Mouse (Mus musculus): Measurements from ENCODE around the gene Nbeal2. TPM values are rescaled to one million over a fixed set of nuclear protein-coding genes. Genes with fewer than 3 reads are reported as not detected.
A peak's percentile ranks its signal among the peaks of the same experiment; 100 is the strongest.

The Nbeal2 gene
- 10.9 and 12.1 TPM in 2 replicates for polyA plus RNA-seq (2015; fragmentation: Nextera tagmentation; extraction: Ambion mirVana)

DNA sequence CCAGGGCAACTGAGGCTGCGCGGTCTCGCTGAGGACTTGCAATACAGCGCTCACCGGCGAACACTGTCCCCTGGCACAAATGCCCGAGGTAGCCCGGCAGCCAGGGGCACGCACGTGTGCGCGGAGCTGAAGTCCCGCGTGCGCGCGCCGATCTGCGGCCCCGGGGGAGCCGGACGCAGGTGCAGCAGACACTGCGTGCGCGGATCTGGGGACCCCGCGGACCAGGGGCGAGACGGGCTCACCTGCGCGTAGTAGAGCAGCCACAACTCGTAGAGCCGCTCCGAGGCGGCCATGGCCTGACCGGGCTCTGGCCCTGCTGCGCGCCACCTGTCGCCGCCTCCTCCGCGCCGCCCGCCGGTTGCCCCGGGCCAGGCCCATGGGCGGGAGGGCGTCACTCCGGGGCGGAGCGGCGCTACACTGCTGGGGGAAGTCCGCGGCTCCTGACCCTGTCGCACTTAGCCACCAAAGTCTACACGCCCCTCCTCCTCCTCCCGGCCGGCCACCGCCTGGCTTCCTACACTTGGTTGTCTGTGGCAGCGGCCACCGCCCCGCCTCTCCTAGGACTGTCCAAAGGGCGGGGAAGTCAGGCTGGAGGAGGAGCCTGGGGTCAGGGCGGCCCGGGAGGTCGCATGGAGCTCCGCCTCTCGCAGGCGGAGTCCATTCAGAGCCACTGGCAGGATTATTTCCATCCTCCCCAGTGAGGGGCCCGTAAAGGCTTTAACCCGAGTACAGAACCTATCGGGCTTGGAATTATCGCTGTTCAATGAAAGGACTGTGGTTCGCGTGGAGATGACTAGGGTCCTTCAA lies at the start of gene Nbeal2:
Nbeal2 (minus strand) TSS at position 507 of the 807 bp plus-strand sequence.
- peak within 1 kb of the TSS; percentile 88 for H3K27ac ChIP-seq (ENCODE audit: low read length)
- H3K9me3 ChIP-seq (replicated peaks; ENCODE audit: control insufficient read depth, low read length): no peaks in the 10 kb centered on the region
- peaks cover 4% of the 10 kb centered on the region; the same call in 1 of the 2 replicates for H3K27me3 ChIP-seq (ENCODE audit: control insufficient read depth, insufficient read depth, low read length)
- no peaks in the 10 kb centered on the region for H3K36me3 ChIP-seq (ENCODE audit: control insufficient read depth, insufficient read depth, low read length)
- H3K9ac ChIP-seq (ENCODE audit: low read length): peak within 1 kb of the TSS; percentile 83
- WGBS: under 1% methylated on average over 74 of the region's 75 CpGs
- ATAC-seq (ENCODE audit: insufficient read depth, low FRiP score): peak; percentile 88
- H3K4me2 ChIP-seq (ENCODE audit: low read depth, low read length): peak within 1 kb of the TSS; percentile 88
- peaks cover 26% of the 10 kb centered on the region for H3K4me1 ChIP-seq (ENCODE audit: control insufficient read depth, insufficient read depth, low read length)
- H3K4me3 ChIP-seq (replicated peaks; ENCODE audit: low read length): peak within 1 kb of the TSS; percentile 70

DNA sequence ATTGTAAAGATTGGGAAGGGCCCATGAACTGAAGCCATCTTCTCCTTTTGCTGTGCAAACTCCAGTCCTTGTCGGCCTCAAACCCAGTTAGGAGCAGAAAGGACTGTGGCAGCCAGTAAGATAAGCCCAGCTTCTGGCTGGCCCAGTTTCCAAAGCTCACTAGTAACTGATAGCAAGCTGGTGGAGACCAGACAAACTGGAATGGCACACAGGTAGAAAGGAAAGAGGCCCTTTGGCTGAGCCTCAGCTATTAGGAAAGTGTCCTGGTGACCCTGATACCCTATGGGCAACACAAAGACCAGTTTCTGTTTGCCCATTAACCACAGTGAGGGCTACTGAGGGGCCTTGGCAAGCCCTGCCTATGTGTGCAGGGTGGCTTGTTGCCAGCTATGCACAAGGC lies 48.9 kb upstream of the Nbeal2 start:
- Histone ChIP-seq H3K27ac (ENCODE audit: low read length) (peak overlapping the region; percentile 69), H3K36me3 (ENCODE audit: control insufficient read depth, insufficient read depth, low read length) (no peaks in the 10 kb centered on the region), H3K27me3 (ENCODE audit: control insufficient read depth, insufficient read depth, low read length) (no peaks in the 10 kb centered on the region), H3K4me2 (ENCODE audit: low read depth, low read length) (no peak overlapping the region), H3K9me3 (replicated peaks; ENCODE audit: control insufficient read depth, low read length) (no peaks in the 10 kb centered on the region), H3K4me1 (ENCODE audit: control insufficient read depth, insufficient read depth, low read length) (peaks cover 13% of the 10 kb centered on the region; the same call in 1 of the 2 replicates), H3K9ac (ENCODE audit: low read length) (0 out of 2 replicates have a peak overlapping the region, but pooled peaks have one; percentile 10), H3K4me3 (replicated peaks; ENCODE audit: low read length) (no peak overlapping the region)
- 70% methylated on average over 1 of the region's 1 CpGs for WGBS
- peak; percentile 37; the same call in 1 of the 2 replicates for ATAC-seq (ENCODE audit: insufficient read depth, low FRiP score)

DNA sequence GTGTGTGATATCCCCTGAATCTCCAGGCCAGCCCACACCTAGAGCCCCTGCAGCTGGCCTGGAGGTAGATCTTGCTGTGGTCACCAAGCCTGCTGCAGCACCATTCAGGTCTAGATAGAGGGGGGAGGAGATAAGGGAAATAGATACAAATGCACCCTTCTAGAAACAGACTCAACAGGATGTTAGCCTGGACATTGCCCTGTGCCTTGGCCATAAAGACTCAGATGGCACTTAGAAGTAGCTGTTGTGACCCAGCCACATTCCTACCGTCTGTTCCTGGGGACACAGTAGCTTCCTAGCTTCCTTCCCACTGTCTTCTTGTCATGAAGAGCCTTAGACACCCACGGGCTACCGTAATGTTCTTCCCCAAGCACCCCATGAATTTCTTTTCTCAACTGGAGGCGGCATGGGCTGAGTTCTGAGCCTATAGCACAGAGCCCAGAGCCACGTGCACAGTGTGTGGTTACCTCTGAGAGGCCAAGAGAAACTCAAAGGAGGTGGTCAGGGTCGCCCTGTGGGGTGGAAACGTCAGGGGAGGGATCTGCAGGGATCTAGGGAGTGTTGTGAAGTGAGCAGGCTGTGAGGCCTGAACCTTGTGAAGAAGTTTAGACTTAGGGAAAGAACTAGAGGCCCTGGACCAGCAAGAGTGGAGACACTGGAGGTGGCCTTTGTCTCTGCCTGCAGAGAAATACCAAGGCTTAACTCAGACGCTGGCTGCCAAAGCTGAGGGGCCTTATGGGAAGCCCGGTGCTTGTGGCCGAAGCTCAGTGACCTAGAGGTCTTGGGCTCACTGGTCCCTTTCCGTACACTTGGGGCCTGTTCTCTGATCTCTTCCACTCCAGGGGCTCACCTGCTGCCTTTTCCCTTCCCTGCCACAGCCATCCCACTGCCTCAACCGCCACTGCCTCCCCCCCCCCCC lies 47.4 kb upstream of the Nbeal2 start:
- Histone ChIP-seq H3K27me3 (ENCODE audit: control insufficient read depth, insufficient read depth, low read length) (no peaks in the 10 kb centered on the region), H3K4me3 (replicated peaks; ENCODE audit: low read length) (no peak overlapping the region), H3K9ac (ENCODE audit: low read length) (no peak overlapping the region), H3K27ac (ENCODE audit: low read length) (no peak overlapping the region), H3K4me1 (ENCODE audit: control insufficient read depth, insufficient read depth, low read length) (peaks cover 13% of the 10 kb centered on the region), H3K9me3 (replicated peaks; ENCODE audit: control insufficient read depth, low read length) (no peaks in the 10 kb centered on the region), H3K36me3 (ENCODE audit: control insufficient read depth, insufficient read depth, low read length) (no peaks in the 10 kb centered on the region), H3K4me2 (ENCODE audit: low read depth, low read length) (no peak overlapping the region)
- no peak for ATAC-seq (ENCODE audit: insufficient read depth, low FRiP score)
- 81% methylated on average over 12 of the region's 12 CpGs for WGBS

DNA sequence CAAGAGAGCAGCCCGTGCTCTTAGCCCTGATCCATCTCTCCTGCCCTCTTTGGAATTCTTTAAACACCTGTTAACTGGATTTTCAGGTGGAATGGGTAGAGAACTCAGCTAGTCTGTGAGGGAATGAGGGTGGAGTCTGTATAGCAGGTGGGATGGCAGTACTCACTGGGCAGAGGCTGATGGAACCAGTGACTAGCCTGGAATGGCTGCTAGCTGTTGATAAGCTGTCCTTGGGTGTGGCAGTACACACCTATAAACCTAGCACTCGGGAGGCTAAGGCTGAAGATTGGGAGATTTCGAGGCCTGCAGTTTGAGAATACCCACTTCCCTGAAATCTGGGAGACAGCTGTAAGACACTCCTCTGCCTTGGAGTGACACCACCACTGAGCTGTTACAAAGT lies 45.6 kb upstream of the Nbeal2 start:
- Histone ChIP-seq H3K36me3 (ENCODE audit: control insufficient read depth, insufficient read depth, low read length) (no peaks in the 10 kb centered on the region), H3K9ac (ENCODE audit: low read length) (no peak overlapping the region), H3K4me1 (ENCODE audit: control insufficient read depth, insufficient read depth, low read length) (peaks cover 13% of the 10 kb centered on the region), H3K27me3 (ENCODE audit: control insufficient read depth, insufficient read depth, low read length) (no peaks in the 10 kb centered on the region), H3K4me3 (replicated peaks; ENCODE audit: low read length) (no peak overlapping the region), H3K27ac (ENCODE audit: low read length) (no peak overlapping the region), H3K9me3 (replicated peaks; ENCODE audit: control insufficient read depth, low read length) (no peaks in the 10 kb centered on the region), H3K4me2 (ENCODE audit: low read depth, low read length) (no peak overlapping the region)
- peak; percentile 56; the same call in 1 of the 2 replicates for ATAC-seq (ENCODE audit: insufficient read depth, low FRiP score)
- 82% methylated on average over 3 of the region's 3 CpGs for WGBS

DNA sequence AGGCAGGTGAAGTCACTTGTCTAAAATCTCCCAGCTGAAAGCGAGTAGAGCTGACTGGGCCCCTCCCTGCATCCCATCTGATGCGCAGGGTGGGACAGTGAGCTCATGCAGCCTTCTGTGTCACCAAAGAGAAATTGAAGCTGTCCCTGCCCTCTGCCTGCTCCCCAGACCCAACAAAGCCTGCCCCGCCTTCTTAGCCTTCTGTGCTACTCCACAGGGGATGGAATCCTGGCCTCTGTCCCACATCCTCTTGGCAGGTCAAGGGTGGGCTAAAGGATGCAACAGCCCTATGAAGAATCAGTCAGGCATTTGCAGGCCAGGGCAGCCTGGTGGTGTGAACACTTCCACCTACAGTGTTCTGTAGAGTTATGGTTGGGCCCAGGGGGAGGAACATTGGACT lies 43.5 kb upstream of the Nbeal2 start:
- no peaks in the 10 kb centered on the region for H3K9me3 ChIP-seq (replicated peaks; ENCODE audit: control insufficient read depth, low read length)
- peak; percentile 38; the same call in 1 of the 2 replicates for ATAC-seq (ENCODE audit: insufficient read depth, low FRiP score)
- H3K4me1 ChIP-seq (ENCODE audit: control insufficient read depth, insufficient read depth, low read length): peaks cover 7% of the 10 kb centered on the region
- H3K4me2 ChIP-seq (ENCODE audit: low read depth, low read length): no peak overlapping the region
- H3K36me3 ChIP-seq (ENCODE audit: control insufficient read depth, insufficient read depth, low read length): no peaks in the 10 kb centered on the region
- H3K27ac ChIP-seq (ENCODE audit: low read length): peak overlapping the region; percentile 56; the same call in 1 of the 2 replicates
- H3K27me3 ChIP-seq (ENCODE audit: control insufficient read depth, insufficient read depth, low read length): no peaks in the 10 kb centered on the region
- 77% methylated on average over 3 of the region's 3 CpGs for WGBS
- H3K9ac ChIP-seq (ENCODE audit: low read length): no peak overlapping the region
- no peak overlapping the region for H3K4me3 ChIP-seq (replicated peaks; ENCODE audit: low read length)

DNA sequence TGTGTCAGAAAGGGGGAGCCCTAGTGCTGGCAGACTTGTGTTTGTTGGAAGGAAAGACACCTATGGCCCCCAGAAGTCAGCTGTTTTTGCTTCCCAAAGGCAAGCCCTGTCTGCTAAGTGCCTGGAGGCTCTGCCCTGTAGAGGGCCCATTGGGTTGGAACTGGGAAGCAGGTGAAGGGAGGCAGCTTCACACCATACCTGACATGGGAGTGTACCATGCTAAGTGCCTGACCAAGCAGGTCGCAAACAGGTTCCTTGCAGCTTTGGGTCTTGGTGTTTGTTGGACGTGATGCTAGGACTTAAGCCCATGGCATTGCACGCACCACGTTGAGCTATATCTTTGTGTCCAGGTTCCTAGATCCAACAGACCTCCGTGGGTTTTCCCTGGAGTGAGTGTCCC lies 42.5 kb upstream of the Nbeal2 start:
- peaks cover 3% of the 10 kb centered on the region; the same call in 1 of the 2 replicates for H3K4me1 ChIP-seq (ENCODE audit: control insufficient read depth, insufficient read depth, low read length)
- no peaks in the 10 kb centered on the region for H3K9me3 ChIP-seq (replicated peaks; ENCODE audit: control insufficient read depth, low read length)
- peak overlapping the region; percentile 60 for H3K27ac ChIP-seq (ENCODE audit: low read length)
- H3K36me3 ChIP-seq (ENCODE audit: control insufficient read depth, insufficient read depth, low read length): no peaks in the 10 kb centered on the region
- H3K4me2 ChIP-seq (ENCODE audit: low read depth, low read length): no peak overlapping the region
- no peak for ATAC-seq (ENCODE audit: insufficient read depth, low FRiP score)
- H3K4me3 ChIP-seq (replicated peaks; ENCODE audit: low read length): no peak overlapping the region
- 88% methylated on average over 5 of the region's 5 CpGs for WGBS
- H3K9ac ChIP-seq (ENCODE audit: low read length): no peak overlapping the region
- no peaks in the 10 kb centered on the region for H3K27me3 ChIP-seq (ENCODE audit: control insufficient read depth, insufficient read depth, low read length)

DNA sequence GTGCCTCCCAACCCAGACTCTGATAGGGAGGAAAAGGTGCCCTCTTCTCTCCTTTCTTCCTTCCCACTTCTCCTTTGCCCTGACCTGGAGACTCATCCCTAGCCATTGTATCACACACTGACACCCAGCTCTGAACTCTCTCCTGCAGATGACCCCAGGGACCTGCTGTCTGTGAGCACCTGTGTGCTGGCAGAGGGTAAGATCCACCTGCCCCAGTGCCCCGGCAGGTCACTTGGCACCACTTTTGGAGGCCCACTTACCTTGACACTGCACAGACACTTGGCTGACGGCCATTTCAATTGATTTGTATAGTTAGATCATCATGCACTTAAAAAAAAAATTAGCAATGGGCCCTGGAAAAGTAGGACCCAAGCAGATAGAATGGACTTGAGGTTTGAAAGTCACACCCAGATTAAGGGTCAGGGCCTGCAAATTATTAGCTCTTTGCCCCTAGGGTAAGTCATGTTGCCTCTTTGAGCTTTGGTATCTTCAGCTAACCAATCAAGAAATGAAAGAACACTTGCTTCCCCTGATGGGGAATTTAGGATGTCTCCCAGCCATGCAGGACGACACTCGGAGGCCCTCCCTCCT lies 41.3 kb upstream of the Nbeal2 start:
- Histone ChIP-seq H3K9ac (ENCODE audit: low read length) (no peak overlapping the region), H3K36me3 (ENCODE audit: control insufficient read depth, insufficient read depth, low read length) (no peaks in the 10 kb centered on the region), H3K27me3 (ENCODE audit: control insufficient read depth, insufficient read depth, low read length) (no peaks in the 10 kb centered on the region), H3K4me2 (ENCODE audit: low read depth, low read length) (no peak overlapping the region), H3K4me3 (replicated peaks; ENCODE audit: low read length) (no peak overlapping the region), H3K4me1 (ENCODE audit: control insufficient read depth, insufficient read depth, low read length) (peaks cover 3% of the 10 kb centered on the region; the same call in 1 of the 2 replicates), H3K9me3 (replicated peaks; ENCODE audit: control insufficient read depth, low read length) (no peaks in the 10 kb centered on the region), H3K27ac (ENCODE audit: low read length) (peak overlapping the region; percentile 22; the same call in 1 of the 2 replicates)
- WGBS: 84% methylated on average over 4 of the region's 4 CpGs
- no peak for ATAC-seq (ENCODE audit: insufficient read depth, low FRiP score)

DNA sequence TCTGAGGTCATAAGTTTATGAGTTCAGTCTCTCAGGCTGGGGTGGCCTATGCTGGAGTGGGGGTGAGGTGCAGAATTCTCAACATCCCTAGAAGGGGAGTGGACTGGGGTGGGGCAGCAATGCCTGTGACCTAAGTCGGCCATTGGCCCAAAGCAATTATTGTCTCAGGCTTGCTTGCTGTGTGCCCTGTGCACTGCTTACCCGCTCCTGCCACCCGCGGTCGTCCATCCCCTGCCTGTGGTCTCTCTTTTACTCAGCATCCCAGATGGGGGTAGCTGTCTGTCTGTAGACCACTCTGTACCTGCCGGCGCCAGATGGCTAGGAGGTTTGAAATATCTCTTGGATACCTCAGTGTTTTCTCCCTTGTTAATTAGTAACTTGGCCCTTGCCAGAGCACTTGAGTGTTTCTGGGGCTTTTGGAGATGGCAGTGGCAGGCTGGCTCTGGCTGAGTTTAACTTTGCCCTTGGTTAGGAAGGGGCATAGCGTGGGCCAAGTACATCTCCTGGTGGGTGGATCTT lies 35.4 kb upstream of the Nbeal2 start:
- Histone ChIP-seq H3K27ac (ENCODE audit: low read length) (peak overlapping the region; percentile 82), H3K9me3 (replicated peaks; ENCODE audit: control insufficient read depth, low read length) (no peaks in the 10 kb centered on the region), H3K9ac (ENCODE audit: low read length) (no peak overlapping the region; the same call in 1 of the 2 replicates), H3K36me3 (ENCODE audit: control insufficient read depth, insufficient read depth, low read length) (no peaks in the 10 kb centered on the region), H3K4me1 (ENCODE audit: control insufficient read depth, insufficient read depth, low read length) (peaks cover 25% of the 10 kb centered on the region), H3K4me3 (replicated peaks; ENCODE audit: low read length) (no peak overlapping the region; the same call in 1 of the 2 replicates), H3K27me3 (ENCODE audit: control insufficient read depth, insufficient read depth, low read length) (no peaks in the 10 kb centered on the region), H3K4me2 (ENCODE audit: low read depth, low read length) (peak overlapping the region; percentile 16; the same call in 1 of the 2 replicates)
- peak; percentile 70; the same call in 1 of the 2 replicates for ATAC-seq (ENCODE audit: insufficient read depth, low FRiP score)
- WGBS: 60% methylated on average over 8 of the region's 8 CpGs

Data from stomach, embryonic 16.5 days (tissue).